Mouse (Mus musculus) lung, embryonic 16.5 days (tissue): Measurements from ENCODE around the gene Nrxn3. TPM values are rescaled to one million over a fixed set of nuclear protein-coding genes. Genes with fewer than 3 reads are reported as not detected.

ENCODE experiments used
- ATAC-seq: fragments of 200-750 bp; cut with Nextera tagmentation; 2 replicates; pipeline ENCODE4 v1.8.0; 2017; ENCODE audit warnings: low read depth, mild to moderate bottlenecking, moderate library complexity
- H3K27ac ChIP-seq: fragments of 300-500 bp; sonication (generic); 2 replicates; pipeline ENCODE4 v1.5.1; 2014; ENCODE audit warnings: mild to moderate bottlenecking, control low read depth, low read length
- H3K27me3 ChIP-seq: fragments of 300-500 bp; sonication (generic); 2 replicates; pipeline ENCODE4 v1.6.1; 2014; ENCODE audit warnings: low read depth, low read length, mixed read lengths; ENCODE audit not compliant: control insufficient read depth, insufficient read depth
- H3K36me3 ChIP-seq: fragments of 300-500 bp; sonication (generic); 2 replicates; pipeline ENCODE4 v1.6.1; 2014; ENCODE audit warnings: low read length; ENCODE audit not compliant: control insufficient read depth, insufficient read depth
- H3K4me1 ChIP-seq: fragments of 300-500 bp; sonication (generic); replicated peaks from 2 replicates; pipeline ENCODE4 v1.6.1; 2014; ENCODE audit warnings: low read length, mixed read lengths; ENCODE audit not compliant: control insufficient read depth, insufficient read depth
- H3K4me2 ChIP-seq: fragments of 300-500 bp; sonication (generic); 2 replicates; pipeline ENCODE4 v1.6.1; 2014; ENCODE audit warnings: low read depth, low read length, control low read depth
- H3K4me3 ChIP-seq: fragments of 300-500 bp; sonication (generic); 2 replicates; pipeline ENCODE4 v1.5.1; 2014; ENCODE audit warnings: mild to moderate bottlenecking, low read length, control low read depth
- H3K9ac ChIP-seq: fragments of 300-500 bp; sonication (generic); 2 replicates; pipeline ENCODE4 v1.6.1; 2014; ENCODE audit warnings: low read length, control low read depth
- H3K9me3 ChIP-seq: fragments of 300-500 bp; sonication (generic); 2 replicates; pipeline ENCODE4 v1.6.1; 2016; ENCODE audit warnings: low read length; ENCODE audit not compliant: control insufficient read depth
- WGBS: fragments of 180-500 bp; shearing (Covaris S2); extraction: QIAGEN DNeasy Blood & Tissue Kit; methylation state at CpG from one replicate; pipeline ENCODE4 v1.1.7; 2014; 5-methylcytosine and 5-hydroxymethylcytosine counted together
- polyA plus RNA-seq: library from polyadenylated mRNA; unstranded; fragments of >200 nt; fragmentation: Nextera tagmentation; extraction: Ambion mirVana; gene quantifications from 2 replicates; pipeline ENCODE4 v1.2.1, GENCODE M21; 2015

Gene Nrxn3
- polyA plus RNA-seq, 1 experiment from 2014 or later: 3.1 TPM

DNA sequence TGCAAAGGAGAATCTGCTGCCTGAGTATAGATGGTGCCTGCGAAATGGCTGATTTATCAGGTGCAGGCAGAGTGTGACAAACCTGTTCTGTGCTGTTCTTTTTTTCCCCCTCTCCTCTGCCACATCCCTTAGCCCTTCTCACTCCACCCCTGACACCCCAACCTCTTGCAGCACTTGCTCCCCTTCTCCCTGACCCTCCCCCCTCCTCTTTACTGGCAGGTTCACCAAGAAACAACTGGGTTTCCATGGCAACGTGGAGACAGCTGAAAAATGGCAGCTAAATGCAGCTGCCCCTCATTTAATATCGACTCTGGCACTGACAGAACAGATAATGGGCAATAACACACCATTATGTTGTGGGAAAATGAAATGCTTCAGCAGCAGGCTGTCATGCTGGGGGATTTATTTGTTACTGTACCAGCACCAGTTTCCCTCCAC is 426.3 kb downstream of the Nrxn3 start:
- H3K9ac ChIP-seq: no peak overlapping the region
- 0 out of 2 replicates have a peak, but pooled peaks cover 2% of the 10 kb centered on the region for H3K4me1 ChIP-seq
- H3K27me3 ChIP-seq: no peaks in the 10 kb centered on the region
- H3K4me2 ChIP-seq: no peak overlapping the region
- no peak for ATAC-seq
- H3K9me3 ChIP-seq: no peaks in the 10 kb centered on the region
- H3K4me3 ChIP-seq: no peak overlapping the region
- WGBS: 22% methylated on average over 3 of the region's 3 CpGs
- H3K27ac ChIP-seq: no peak overlapping the region
- H3K36me3 ChIP-seq: no peaks in the 10 kb centered on the region

DNA sequence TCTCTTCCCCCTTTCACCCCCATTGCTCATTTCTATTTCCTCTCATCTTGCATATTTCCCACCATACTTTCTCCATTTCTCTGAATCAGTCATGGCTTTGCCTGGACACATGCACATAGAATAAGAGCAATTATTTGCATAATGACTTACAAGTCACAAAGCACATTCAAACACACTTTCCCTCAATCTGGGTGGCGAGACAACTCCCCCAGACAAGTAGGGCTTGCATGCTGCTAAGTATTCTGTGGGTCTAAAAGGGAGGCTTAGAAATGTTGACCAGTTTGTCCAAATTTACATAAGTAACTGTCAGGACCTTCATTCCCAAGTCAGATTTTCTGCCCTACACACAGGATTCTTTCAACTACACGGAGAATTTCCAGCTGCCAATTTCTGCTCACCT is 426.8 kb downstream of the Nrxn3 start:
- 0 out of 2 replicates have a peak, but pooled peaks cover 2% of the 10 kb centered on the region for H3K4me1 ChIP-seq
- no peak overlapping the region for H3K4me3 ChIP-seq
- no peaks in the 10 kb centered on the region for H3K36me3 ChIP-seq
- H3K4me2 ChIP-seq: no peak overlapping the region
- no peak overlapping the region for H3K27ac ChIP-seq
- 35% methylated on average over 2 of the region's 2 CpGs for WGBS
- H3K9me3 ChIP-seq: no peaks in the 10 kb centered on the region
- no peak overlapping the region for H3K9ac ChIP-seq
- H3K27me3 ChIP-seq: no peaks in the 10 kb centered on the region
- ATAC-seq: no peak

DNA sequence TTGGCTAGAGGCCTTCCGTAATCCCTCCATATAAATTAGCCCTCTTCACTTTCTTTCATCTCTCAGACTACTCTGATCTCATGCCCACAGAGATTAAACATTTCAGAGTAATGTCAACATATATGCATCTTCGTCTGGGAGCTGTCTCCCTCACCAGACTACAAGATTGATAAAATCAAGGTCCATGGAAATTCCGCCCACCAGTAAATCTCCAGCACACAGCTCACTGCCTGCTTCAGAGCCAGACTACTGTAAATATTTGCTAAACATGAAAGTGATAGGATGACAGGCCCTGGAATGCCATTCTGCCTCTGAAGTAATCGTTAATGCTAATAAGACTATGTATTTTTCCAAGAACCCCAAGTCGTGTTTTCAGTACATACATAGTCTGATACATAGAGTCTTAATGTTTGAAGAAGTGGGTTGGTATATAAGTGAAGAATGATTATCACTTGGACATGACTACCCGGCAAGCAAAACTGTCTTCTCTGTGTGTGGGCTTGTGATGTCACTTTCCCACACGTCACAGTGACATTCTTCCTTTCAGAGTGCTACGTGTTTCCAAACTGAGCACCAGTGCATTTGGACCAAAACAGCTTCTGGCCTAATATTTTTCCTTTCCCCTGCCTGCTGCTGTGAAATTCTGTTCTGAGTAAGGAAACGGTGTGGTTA is 433.5 kb downstream of the Nrxn3 start:
- 0 out of 2 replicates have a peak, but pooled peaks cover 7% of the 10 kb centered on the region for H3K4me1 ChIP-seq
- peak; percentile 91 for ATAC-seq
- 19% methylated on average over 9 of the region's 9 CpGs for WGBS
- H3K36me3 ChIP-seq: no peaks in the 10 kb centered on the region
- peak overlapping the region; percentile 85 for H3K27ac ChIP-seq
- H3K4me3 ChIP-seq: no peak overlapping the region
- no peaks in the 10 kb centered on the region for H3K9me3 ChIP-seq
- H3K9ac ChIP-seq: no peak overlapping the region
- no peaks in the 10 kb centered on the region for H3K27me3 ChIP-seq
- no peak overlapping the region for H3K4me2 ChIP-seq

DNA sequence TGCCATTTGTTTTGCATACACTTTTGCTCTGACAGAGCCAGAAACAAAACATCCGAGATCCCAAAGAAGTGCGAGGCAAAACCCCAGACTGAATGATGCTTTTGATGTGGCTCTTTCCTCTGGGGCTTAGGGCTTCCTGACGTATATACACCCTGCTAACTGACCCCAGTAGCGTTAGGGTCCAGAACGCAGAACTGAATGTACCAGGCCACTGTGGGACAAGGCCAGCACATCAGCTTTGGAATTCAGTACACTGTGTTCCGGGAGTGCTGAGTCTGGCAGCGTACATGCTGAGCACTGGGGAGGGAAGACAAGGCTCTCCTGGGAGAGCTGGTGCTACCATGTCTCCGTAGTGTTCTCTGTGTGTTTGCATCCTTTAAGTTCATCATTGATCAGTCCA is 436.7 kb downstream of the Nrxn3 start:
- Histone ChIP-seq H3K4me2 (no peak overlapping the region), H3K36me3 (no peaks in the 10 kb centered on the region), H3K9ac (no peak overlapping the region), H3K27me3 (no peaks in the 10 kb centered on the region), H3K27ac (peak overlapping the region; percentile 70), H3K4me1 (0 out of 2 replicates have a peak, but pooled peaks cover 7% of the 10 kb centered on the region), H3K4me3 (no peak overlapping the region), H3K9me3 (no peaks in the 10 kb centered on the region)
- WGBS: 54% methylated on average over 8 of the region's 8 CpGs
- ATAC-seq: peak; percentile 35

DNA sequence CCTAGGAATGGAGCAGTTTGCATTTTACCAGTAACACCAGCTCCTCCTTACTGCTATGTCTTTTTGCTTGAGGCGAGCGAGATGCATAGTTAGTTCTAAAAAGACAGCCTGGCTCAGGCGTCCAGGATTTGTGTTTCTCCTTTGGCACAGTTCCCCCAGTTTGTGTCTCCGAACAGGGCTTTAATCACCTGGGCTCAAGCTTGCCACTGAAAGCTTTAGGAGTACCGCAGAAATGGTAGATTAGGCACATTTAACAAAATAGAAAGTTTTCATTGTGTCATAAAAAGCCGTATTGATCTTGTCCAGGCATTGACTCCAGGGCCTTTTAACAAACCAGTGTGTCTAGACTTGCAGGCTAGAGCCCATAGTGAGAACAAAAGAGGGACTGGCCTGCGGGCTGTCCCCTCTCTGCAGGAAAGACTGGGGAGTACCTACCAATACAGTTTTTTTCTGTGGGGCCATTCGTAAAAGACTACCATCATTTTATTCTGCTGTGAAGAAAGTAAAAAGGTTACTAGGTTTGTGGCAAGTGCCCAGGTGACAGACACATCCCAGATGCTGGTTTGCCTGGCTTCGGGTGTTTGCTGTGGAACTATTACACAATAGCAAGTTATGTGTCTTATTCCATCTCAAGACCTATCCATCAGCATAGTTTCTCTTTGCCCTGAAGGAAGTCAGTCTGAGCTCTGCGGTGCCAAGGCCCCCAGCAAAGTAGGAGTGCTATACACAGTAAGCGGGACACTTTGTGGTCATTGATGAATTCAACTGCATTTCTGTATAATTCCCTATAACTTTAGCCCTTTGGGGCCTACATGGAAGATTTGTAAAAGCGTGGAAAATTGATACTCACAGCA is 451.9 kb downstream of the Nrxn3 start:
- ATAC-seq: no peak
- no peak overlapping the region for H3K4me2 ChIP-seq

DNA sequence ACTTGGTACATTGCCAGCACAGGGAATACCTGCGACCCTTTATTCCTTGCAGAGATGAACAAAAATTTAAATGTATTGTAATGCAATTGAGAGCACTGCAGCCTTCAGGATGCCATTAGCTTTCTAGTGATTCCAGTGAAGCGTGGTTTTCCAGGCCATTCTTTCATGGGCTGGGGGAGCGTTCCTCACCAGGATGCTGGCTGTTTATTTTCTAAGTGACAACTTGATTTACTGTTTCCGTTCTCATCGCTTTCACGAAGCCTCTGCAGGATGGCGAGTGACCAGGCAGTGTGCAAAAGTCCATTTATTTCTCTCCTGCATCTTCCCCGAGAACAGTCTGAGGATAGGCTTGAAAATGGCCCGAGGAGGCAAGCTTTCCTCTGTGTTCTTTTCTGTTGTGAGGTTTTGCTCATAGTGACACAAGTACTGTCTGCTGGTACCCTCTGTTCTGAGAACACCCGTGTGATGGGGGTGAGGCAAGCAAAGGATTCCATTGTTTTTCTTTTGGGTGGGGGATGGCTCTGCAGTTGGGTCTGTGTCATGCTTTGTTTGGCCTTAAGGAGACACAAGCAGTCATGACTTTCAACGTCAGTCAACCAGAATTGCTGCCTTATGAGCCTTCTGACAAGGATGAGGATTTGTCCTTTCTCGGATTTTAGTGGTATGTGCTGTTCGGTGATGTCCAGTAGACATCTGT is 457.4 kb downstream of the Nrxn3 start:
- no peaks in the 10 kb centered on the region for H3K9me3 ChIP-seq
- H3K36me3 ChIP-seq: no peaks in the 10 kb centered on the region
- no peak overlapping the region for H3K4me2 ChIP-seq
- no peak overlapping the region for H3K27ac ChIP-seq
- no peak overlapping the region for H3K4me3 ChIP-seq
- H3K27me3 ChIP-seq: no peaks in the 10 kb centered on the region
- peak; percentile 72 for ATAC-seq
- 31% methylated on average over 13 of the region's 13 CpGs for WGBS
- no peak overlapping the region for H3K9ac ChIP-seq
- H3K4me1 ChIP-seq: peaks cover 3% of the 10 kb centered on the region; the same call in 1 of the 2 replicates

More for the DNA sequence above, 451.9 kb downstream of the Nrxn3 start:
- 68% methylated on average over 12 of the region's 12 CpGs for WGBS
- no peaks in the 10 kb centered on the region for H3K27me3 ChIP-seq
- H3K4me3 ChIP-seq: no peak overlapping the region
- H3K36me3 ChIP-seq: no peaks in the 10 kb centered on the region
- H3K9ac ChIP-seq: no peak overlapping the region
- no peaks in the 10 kb centered on the region for H3K4me1 ChIP-seq
- no peaks in the 10 kb centered on the region for H3K9me3 ChIP-seq
- no peak overlapping the region for H3K27ac ChIP-seq

DNA sequence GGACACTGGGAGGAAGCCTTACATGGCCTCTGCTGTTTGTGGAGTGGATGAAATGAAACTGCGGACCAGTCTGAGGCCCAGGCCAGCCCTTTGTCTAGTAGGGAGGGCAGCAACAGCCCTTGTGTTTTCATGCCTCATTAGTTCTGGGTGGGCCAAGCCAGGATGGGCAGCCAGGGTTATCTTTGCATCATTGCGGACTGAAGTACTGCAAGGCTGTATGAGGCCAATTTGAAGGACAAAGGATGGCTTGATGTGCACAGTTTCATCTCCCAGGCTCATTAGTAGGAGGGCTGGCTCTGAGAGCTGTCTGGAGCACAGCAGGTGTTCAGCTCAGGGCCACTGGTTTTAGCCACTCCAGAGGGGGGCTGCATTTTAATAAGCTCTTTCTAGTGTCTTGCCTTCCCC is 458.5 kb downstream of the Nrxn3 start:
- Histone ChIP-seq H3K27ac (no peak overlapping the region), H3K4me3 (no peak overlapping the region), H3K4me2 (no peak overlapping the region), H3K9ac (no peak overlapping the region), H3K9me3 (no peaks in the 10 kb centered on the region), H3K27me3 (no peaks in the 10 kb centered on the region), H3K4me1 (peaks cover 3% of the 10 kb centered on the region; the same call in 1 of the 2 replicates), H3K36me3 (no peaks in the 10 kb centered on the region)
- ATAC-seq: no peak
- WGBS: 74% methylated on average over 2 of the region's 2 CpGs

DNA sequence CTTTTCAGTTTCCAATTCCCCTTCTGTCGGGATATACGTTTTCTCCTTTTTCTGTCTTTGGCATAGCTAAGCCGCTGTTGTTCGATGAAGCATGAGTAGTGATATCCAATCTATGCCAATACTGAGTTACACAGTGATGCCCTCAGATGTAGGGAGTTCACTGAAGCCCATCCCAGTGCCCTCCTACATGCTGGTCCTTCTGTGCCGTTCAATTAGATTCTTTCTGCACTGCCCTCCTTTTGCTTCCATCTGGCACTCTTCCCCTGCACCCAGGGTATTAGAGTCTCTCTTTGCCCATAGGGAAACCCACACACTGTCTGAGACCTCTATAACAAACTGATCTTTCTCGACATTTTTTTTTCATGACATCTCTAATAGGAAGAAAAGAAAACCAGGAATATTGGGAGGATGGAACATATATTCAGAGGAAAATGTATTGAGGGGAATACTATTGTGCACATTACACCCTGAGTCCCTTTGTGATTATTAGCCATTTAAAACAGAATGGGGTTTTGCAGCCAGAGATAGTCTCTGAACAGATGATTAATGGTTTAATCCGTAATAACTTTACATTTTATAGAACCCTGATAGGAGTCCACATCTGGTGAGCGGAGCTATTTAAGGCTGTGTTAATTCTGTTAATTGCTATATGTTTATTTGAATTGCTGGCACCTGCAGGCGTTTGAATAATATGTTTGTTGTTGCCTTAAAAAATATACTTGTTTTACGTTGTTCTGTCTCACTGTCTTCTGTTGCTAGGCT is 476.3 kb downstream of the Nrxn3 start:
- H3K9ac ChIP-seq: no peak overlapping the region
- H3K4me2 ChIP-seq: no peak overlapping the region
- H3K27me3 ChIP-seq: no peaks in the 10 kb centered on the region
- no peaks in the 10 kb centered on the region for H3K9me3 ChIP-seq
- no peak overlapping the region for H3K27ac ChIP-seq
- ATAC-seq: no peak
- 81% methylated on average over 10 of the region's 10 CpGs for WGBS
- H3K4me3 ChIP-seq: no peak overlapping the region
- H3K36me3 ChIP-seq: no peaks in the 10 kb centered on the region
- H3K4me1 ChIP-seq: no peaks in the 10 kb centered on the region
